15 mouse cellular contexts compared by ENCODE assay signal in genomic region chr2:133994337-133994736, GRCm38 (mm10).
DNase-seq lines count a peak whose midpoint lies in the region; ATAC-seq and TF ChIP-seq lines count a peak whose summit lies in the region.
"Had no signal": no experiment of that assay in that cellular context is flagged by ENCODE, and none has a peak within 500 bp of the region (broad histone marks: within the 10 kb centered on the region; RNA-seq: fewer than 3 reads in every experiment).

No protein-coding gene starts in this region.

- no peak for TF ChIP-seq CTCF in stomach, postnatal 0 days (IDR thresholded peaks at IDR 0.05; ENCODE audit: low read depth)

- H3K4me1 ChIP-seq in heart, embryonic 10.5 days = no peaks in the 10 kb centered on the region
- H3K4me1 ChIP-seq in stomach, embryonic 15.5 days = no peaks in the 10 kb centered on the region
- H3K4me1 ChIP-seq in stomach, postnatal 0 days (replicated peaks; ENCODE audit: control insufficient read depth, insufficient read depth) = no peaks in the 10 kb centered on the region
- H3K4me1 ChIP-seq in stomach, embryonic 16.5 days (ENCODE audit: control insufficient read depth, insufficient read depth, low read length) = no peaks in the 10 kb centered on the region
- H3K4me1 ChIP-seq: hindbrain, embryonic 10.5 days; intestine, embryonic 15.5 days; neural tube, embryonic 15.5 days had no signal

- no peak overlapping the region for H3K4me2 ChIP-seq in stomach, embryonic 15.5 days
- no peak overlapping the region for H3K4me2 ChIP-seq in stomach, postnatal 0 days (replicated peaks; ENCODE audit: low read depth)
- no peak overlapping the region for H3K4me2 ChIP-seq in stomach, embryonic 16.5 days (ENCODE audit: low read depth, low read length)
- H3K4me2 ChIP-seq: intestine, embryonic 15.5 days; neural tube, embryonic 15.5 days had no signal

- peak; percentile 40 to 47 for DNase-seq in heart, adult 18-20 months
- no peak for DNase-seq in heart, embryonic 10.5 days (ENCODE audit: low spot score)
- no peak for DNase-seq in stomach, postnatal 0 days (ENCODE audit: low spot score)
- DNase-seq in gastrocnemius, postnatal 36 days = peak; percentile 24 to 44
- no peak for DNase-seq in cerebellum, adult 9-10 months
- DNase-seq: adrenal gland, postnatal 25 days; kidney, postnatal 36 days; layer of hippocampus, postnatal 36 days; thymus, adult 2 months had no signal

- H3K27ac ChIP-seq in heart, embryonic 10.5 days = no peak overlapping the region
- H3K27ac ChIP-seq in stomach, embryonic 15.5 days = no peak overlapping the region
- H3K27ac ChIP-seq in stomach, postnatal 0 days (replicated peaks) = no peak overlapping the region
- peak overlapping the region; percentile 51; the same call in 1 of the 2 replicates for H3K27ac ChIP-seq in stomach, embryonic 16.5 days (ENCODE audit: low read length)
- H3K27ac ChIP-seq: hindbrain, embryonic 10.5 days; intestine, embryonic 15.5 days; neural tube, embryonic 15.5 days had no signal

- H3K4me3 ChIP-seq in heart, embryonic 10.5 days = no peak overlapping the region
- H3K4me3 ChIP-seq in stomach, embryonic 15.5 days (replicated peaks) = no peak overlapping the region
- no peak overlapping the region for H3K4me3 ChIP-seq in stomach, postnatal 0 days (ENCODE audit: low read depth, low read length)
- no peak overlapping the region for H3K4me3 ChIP-seq in stomach, embryonic 16.5 days (replicated peaks; ENCODE audit: low read length)
- H3K4me3 ChIP-seq: hindbrain, embryonic 10.5 days; intestine, embryonic 15.5 days; neural tube, embryonic 15.5 days had no signal

- H3K27me3 ChIP-seq in heart, embryonic 10.5 days (ENCODE audit: insufficient read depth, poor library complexity, severe bottlenecking) = no peaks in the 10 kb centered on the region
- no peaks in the 10 kb centered on the region for H3K27me3 ChIP-seq in stomach, embryonic 15.5 days (replicated peaks)
- no peaks in the 10 kb centered on the region for H3K27me3 ChIP-seq in stomach, postnatal 0 days (ENCODE audit: control insufficient read depth, insufficient read depth, low read length)
- no peaks in the 10 kb centered on the region for H3K27me3 ChIP-seq in stomach, embryonic 16.5 days (ENCODE audit: control insufficient read depth, insufficient read depth, low read length)
- H3K27me3 ChIP-seq: intestine, embryonic 15.5 days; neural tube, embryonic 15.5 days had no signal

- peak; percentile 31; the same call in 1 of the 2 replicates for ATAC-seq in stomach, embryonic 15.5 days (ENCODE audit: insufficient read depth, low FRiP score, low read depth)
- ATAC-seq in stomach, postnatal 0 days (ENCODE audit: low FRiP score, low TSS enrichment) = no peak
- ATAC-seq in stomach, embryonic 16.5 days (ENCODE audit: insufficient read depth, low FRiP score) = peak; percentile 66
- ATAC-seq in frontal cortex, adult (ENCODE audit: low TSS enrichment) = no peak
- ATAC-seq: intestine, embryonic 15.5 days had no signal

- intact Hi-C loops in gastrocnemius, postnatal 36 days (cut with DNase I) = no loop called here

- H3K9me3 ChIP-seq in heart, embryonic 10.5 days = no peaks in the 10 kb centered on the region
- H3K9me3 ChIP-seq in stomach, embryonic 15.5 days = no peaks in the 10 kb centered on the region
- no peaks in the 10 kb centered on the region for H3K9me3 ChIP-seq in stomach, postnatal 0 days (ENCODE audit: control insufficient read depth, low read length)
- H3K9me3 ChIP-seq in stomach, embryonic 16.5 days (replicated peaks; ENCODE audit: control insufficient read depth, low read length) = no peaks in the 10 kb centered on the region
- H3K9me3 ChIP-seq: hindbrain, embryonic 10.5 days; intestine, embryonic 15.5 days; neural tube, embryonic 15.5 days had no signal

- no peak overlapping the region for H3K9ac ChIP-seq in stomach, embryonic 15.5 days
- no peak overlapping the region for H3K9ac ChIP-seq in stomach, postnatal 0 days (ENCODE audit: low read length)
- H3K9ac ChIP-seq in stomach, embryonic 16.5 days (ENCODE audit: low read length) = no peak overlapping the region
- H3K9ac ChIP-seq: intestine, embryonic 15.5 days; neural tube, embryonic 15.5 days had no signal

- WGBS in heart, embryonic 10.5 days = 87% methylated on average over 9 of the region's 9 CpGs
- 69% methylated on average over 9 of the region's 9 CpGs for WGBS in stomach, embryonic 15.5 days
- WGBS in stomach, postnatal 0 days = 67% methylated on average over 9 of the region's 9 CpGs
- WGBS in stomach, embryonic 16.5 days = 65% methylated on average over 9 of the region's 9 CpGs

- H3K36me3 ChIP-seq in heart, embryonic 10.5 days = no peaks in the 10 kb centered on the region
- no peaks in the 10 kb centered on the region for H3K36me3 ChIP-seq in stomach, embryonic 15.5 days
- H3K36me3 ChIP-seq in stomach, postnatal 0 days (ENCODE audit: control insufficient read depth, insufficient read depth, low read length) = no peaks in the 10 kb centered on the region
- H3K36me3 ChIP-seq in stomach, embryonic 16.5 days (ENCODE audit: control insufficient read depth, insufficient read depth, low read length) = no peaks in the 10 kb centered on the region
- H3K36me3 ChIP-seq: hindbrain, embryonic 10.5 days; intestine, embryonic 15.5 days; neural tube, embryonic 15.5 days had no signal

- no peak for TF ChIP-seq EP300 in stomach, postnatal 0 days (optimal IDR thresholded peaks at IDR 0.05)

Comparison
In these comparisons a context has a peak if more than half of its experiments do, and no peak if none do; other contexts are left out.
1. DNase-seq: peak in heart, adult 18-20 months (2 of 2) and gastrocnemius, postnatal 36 days (2 of 2); none in heart, embryonic 10.5 days (single experiment), stomach, postnatal 0 days (single experiment) and cerebellum, adult 9-10 months (single experiment).
2. ATAC-seq: peak in stomach, embryonic 15.5 days (single experiment) and stomach, embryonic 16.5 days (single experiment); none in stomach, postnatal 0 days (single experiment) and frontal cortex, adult (single experiment).